Mouse (Mus musculus): Measurements from ENCODE around the gene Nhsl2.

- TF ChIP-seq POLR2A (IDR thresholded peaks at IDR 0.05; ENCODE audit: extremely low read depth, insufficient read depth, low read length) (no peak), CTCF (IDR thresholded peaks at IDR 0.05; ENCODE audit: low read depth, low read length) (no peak)
These were observed 225.2 kb downstream of the Nhsl2 start for GRCm38 (mm10) chrX:102074435-102074834.
